Mouse (Mus musculus) layer of hippocampus, postnatal 14 days (tissue): ENCODE measurements around the gene Sf3a1. TPM values are rescaled to one million over a fixed set of nuclear protein-coding genes. Genes with fewer than 3 reads are reported as not detected.
A peak's percentile ranks its signal among the peaks of the same experiment; 100 is the strongest.

Source experiments
- DNase-seq, 2 experiments: peaks; one replicate each; pipeline ENCODE4 v3.0.0; 2021 to 2022; ENCODE audit warnings: low spot score in 2 of 2, mixed read lengths in 1 of 2
- total RNA-seq, 2 experiments: library from RNA; stranded (reverse); gene quantifications; 2 replicates each; pipeline ENCODE4 v1.2.3; 2021

Sf3a1 gene
- total RNA-seq, 2 experiments from 2014 or later: 68.8 to 72.5 TPM

- DNase-seq: peak; percentile 86 to 88
Measured at GRCm38 (mm10) chr11:4134986-4135935, 24.9 kb upstream of the Sf3a1 start, which contains the start of gene Rnf215. Rnf215 (plus strand) TSS chr11:4135202.

GRCm38 (mm10) chr11:4138964-4139363, 21.2 kb upstream of the Sf3a1 start:
- no peak for DNase-seq

GRCm38 (mm10) chr11:4141505-4141904, 18.6 kb upstream of the Sf3a1 start:
- no peak for DNase-seq

- no peak for DNase-seq
Measured at GRCm38 (mm10) chr11:4142352-4142751, 17.8 kb upstream of the Sf3a1 start.

- DNase-seq: peak; percentile 45 to 51
Measured at GRCm38 (mm10) chr11:4143281-4144062, 16.7 kb upstream of the Sf3a1 start.

GRCm38 (mm10) chr11:4146381-4146780, 13.8 kb upstream of the Sf3a1 start:
- DNase-seq: no peak

- DNase-seq: no peak
Measured at GRCm38 (mm10) chr11:4147098-4147497, 13.1 kb upstream of the Sf3a1 start.

GRCm38 (mm10) chr11:4148120-4148519, 12.0 kb upstream of the Sf3a1 start:
- DNase-seq: no peak

GRCm38 (mm10) chr11:4148536-4149156, 11.5 kb upstream of the Sf3a1 start:
- DNase-seq: no peak

- DNase-seq: no peak
Measured at GRCm38 (mm10) chr11:4149886-4150285, 10.3 kb upstream of the Sf3a1 start.

- no peak for DNase-seq
Measured at GRCm38 (mm10) chr11:4153694-4154093, 6.5 kb upstream of the Sf3a1 start.

GRCm38 (mm10) chr11:4155641-4156040, 4.5 kb upstream of the Sf3a1 start:
- peak in 1 of 2 experiments; percentile 28 for DNase-seq

- DNase-seq: no peak
Measured at GRCm38 (mm10) chr11:4158676-4159075, 1.5 kb upstream of the Sf3a1 start.

GRCm38 (mm10) chr11:4160758-4161480, 769 bp downstream of the Sf3a1 start:
- no peak for DNase-seq

GRCm38 (mm10) chr11:4164701-4165100, 4.6 kb downstream of the Sf3a1 start:
- no peak for DNase-seq

GRCm38 (mm10) chr11:4166467-4167090, 6.4 kb downstream of the Sf3a1 start:
- DNase-seq: no peak

GRCm38 (mm10) chr11:4174586-4174985, 14.4 kb downstream of the Sf3a1 start:
- DNase-seq: peak; percentile 58 to 85

GRCm38 (mm10) chr11:4177716-4178115, 17.6 kb downstream of the Sf3a1 start:
- no peak for DNase-seq

- DNase-seq: no peak
Measured at GRCm38 (mm10) chr11:4182061-4182460, 21.9 kb downstream of the Sf3a1 start.

GRCm38 (mm10) chr11:4183511-4183910, 23.4 kb downstream of the Sf3a1 start:
- DNase-seq: no peak
